Mouse (Mus musculus): ENCODE measurements around the gene Mef2c.

- TF ChIP-seq POLR2A (IDR thresholded peaks at IDR 0.05; ENCODE audit: extremely low read depth, insufficient read depth, low read length) (no peak), CTCF (IDR thresholded peaks at IDR 0.05; ENCODE audit: extremely low read depth, insufficient read depth, low read length) (no peak)
Observed at GRCm38 (mm10) chr13:83536361-83536760, 32.5 kb downstream of the Mef2c start.
